Mouse (Mus musculus) spleen, adult 2 months (tissue): ENCODE measurements around the gene Zfp385c.

Experiments used
- CTCF ChIP-seq: fragments of 200-500 bp; IDR thresholded peaks from 2 replicates; pipeline ENCODE4 v1.5.1; 2011; ENCODE audit warnings: mild to moderate bottlenecking, inconsistent platforms; ENCODE audit not compliant: insufficient read depth, insufficient read length, insufficient replicate concordance; ENCODE audit errors: extremely low read depth
- POLR2A ChIP-seq: fragments of 200-500 bp; IDR thresholded peaks from 2 replicates; pipeline ENCODE4 v1.6.1; 2011; ENCODE audit warnings: low read depth, low read length, inconsistent platforms

DNA sequence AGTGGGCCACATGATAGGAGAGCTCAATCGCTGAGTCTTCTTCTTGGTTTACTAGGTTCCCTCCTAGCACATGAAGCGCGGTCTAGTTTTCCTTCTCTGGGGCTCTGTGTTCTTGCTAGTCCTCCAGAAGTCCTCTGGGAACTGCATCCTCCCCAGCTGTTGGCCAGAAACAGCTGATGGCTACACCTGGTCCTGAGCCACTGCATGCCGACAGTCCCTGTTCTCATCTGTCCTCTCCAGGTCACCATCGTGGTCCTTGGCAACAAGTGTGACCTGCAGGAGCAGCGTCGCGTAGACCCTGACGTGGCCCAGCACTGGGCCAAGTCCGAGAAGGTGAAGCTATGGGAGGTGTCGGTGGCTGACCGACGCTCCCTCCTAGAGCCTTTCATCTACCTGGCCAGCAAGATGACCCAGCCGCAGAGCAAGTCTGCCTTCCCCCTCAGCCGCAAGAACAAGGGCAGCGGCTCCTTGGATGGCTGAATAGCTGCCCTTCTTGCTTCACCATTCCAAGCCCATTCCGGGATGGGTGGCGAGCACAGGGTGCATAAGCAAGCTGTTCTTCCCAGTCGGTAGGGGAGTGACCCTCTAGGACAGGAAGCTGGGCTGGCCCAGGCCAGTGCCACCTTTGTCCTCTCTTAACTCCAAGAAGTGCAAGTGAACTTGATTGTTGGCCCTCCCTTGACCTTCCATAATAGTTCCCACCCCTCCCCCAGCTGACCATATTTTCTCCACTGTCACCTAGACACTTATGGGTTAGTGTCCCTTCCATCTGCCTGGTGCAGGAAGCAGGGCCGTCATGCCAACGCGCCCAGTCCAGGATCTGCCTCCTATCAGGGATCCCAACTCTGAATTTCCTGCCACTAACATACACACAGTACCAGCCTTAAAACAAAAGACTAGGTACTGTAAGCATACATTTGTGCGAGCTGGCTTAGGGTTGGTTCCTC, 66.2 kb downstream of the Zfp385c start:
- TF ChIP-seq POLR2A (no peak), CTCF (no peak)
